Mouse (Mus musculus) embryonic facial prominence, embryonic 14.5 days (tissue): ENCODE measurements around the gene Hist2h2be. TPM values are rescaled to one million over a fixed set of nuclear protein-coding genes. Genes with fewer than 3 reads are reported as not detected.
A peak's percentile ranks its signal among the peaks of the same experiment; 100 is the strongest.
"Not testable (repeated sequence)": the region's sequence is repeated elsewhere in the genome, so short reads cannot be mapped to it uniquely, and the experiment has no call there.

Source experiments
- ATAC-seq: fragments of 200-750 bp; cut with Nextera tagmentation; 2 replicates; pipeline ENCODE4 v1.8.0; 2017; ENCODE audit warnings: low read depth, moderate number of reproducible peaks, moderate TSS enrichment
- DNase-seq: peaks from one replicate; pipeline ENCODE4 v3.0.0-alpha.2; 2015; ENCODE audit warnings: low spot score
- H3K27ac ChIP-seq: fragments of 300-500 bp; sonication (generic); replicated peaks from 2 replicates; pipeline ENCODE4 v1.5.1; 2014; ENCODE audit warnings: low read depth, mild to moderate bottlenecking, low read length, moderate library complexity
- H3K27me3 ChIP-seq: fragments of 300-500 bp; sonication (generic); replicated peaks from 2 replicates; pipeline ENCODE4 v1.6.1; 2014; ENCODE audit warnings: low read length; ENCODE audit not compliant: control insufficient read depth, insufficient read depth
- H3K36me3 ChIP-seq: fragments of 300-500 bp; sonication (generic); 2 replicates; pipeline ENCODE4 v1.6.1; 2014; ENCODE audit warnings: low read length, mixed read lengths; ENCODE audit not compliant: control insufficient read depth, insufficient read depth
- H3K4me1 ChIP-seq: fragments of 300-500 bp; sonication (generic); 2 replicates; pipeline ENCODE4 v1.6.1; 2014; ENCODE audit warnings: antibody characterized with exemption, low read length; ENCODE audit not compliant: control insufficient read depth, insufficient read depth
- H3K4me2 ChIP-seq: fragments of 300-500 bp; sonication (generic); 2 replicates; pipeline ENCODE4 v1.6.1; 2014; ENCODE audit warnings: low read depth, mild to moderate bottlenecking, low read length, moderate library complexity, mixed read lengths
- H3K4me3 ChIP-seq: fragments of 300-500 bp; sonication (generic); 2 replicates; pipeline ENCODE4 v1.5.1; 2014; ENCODE audit warnings: low read depth, mild to moderate bottlenecking, low read length
- H3K9ac ChIP-seq: fragments of 300-500 bp; sonication (generic); 2 replicates; pipeline ENCODE4 v1.6.1; 2014; ENCODE audit warnings: low read depth, mild to moderate bottlenecking, low read length, moderate library complexity, mixed read lengths
- H3K9me3 ChIP-seq: fragments of 300-500 bp; sonication (generic); 2 replicates; pipeline ENCODE4 v1.6.1; 2016; ENCODE audit warnings: low read length; ENCODE audit not compliant: control insufficient read depth
- WGBS: fragments of 180-500 bp; shearing (Covaris S2); extraction: QIAGEN DNeasy Blood & Tissue Kit; methylation state at CpG from one replicate; pipeline ENCODE4 v1.1.7; 2014; 5-methylcytosine and 5-hydroxymethylcytosine counted together
- polyA plus RNA-seq: library from polyadenylated mRNA; unstranded; fragments of >200 nt; fragmentation: Nextera tagmentation; extraction: Ambion mirVana; gene quantifications from 2 replicates; pipeline ENCODE4 v1.2.1, GENCODE M21; 2014

Hist2h2be gene
- polyA plus RNA-seq, 1 experiment from 2014 or later: 8.8 TPM

- Histone ChIP-seq H3K9ac (peak within 1 kb of the TSS; percentile 62), H3K27ac (peak within 1 kb of the TSS; percentile 95), H3K4me3 (peak within 1 kb of the TSS; percentile 31), H3K4me2 (peak within 1 kb of the TSS; percentile 52), H3K4me1 (peaks cover 29% of the 10 kb centered on the region)
- 20% methylated on average over 6 of the region's 85 CpGs for WGBS
- H3K36me3 ChIP-seq, H3K9me3 ChIP-seq, H3K27me3 ChIP-seq: not testable (repeated sequence)
- DNase-seq (peak; percentile 80), ATAC-seq (peak; percentile 82)
Measured at GRCm38 (mm10) chr3:96239949-96240798, 19.3 kb downstream of the Hist2h2be start, which contains the start of gene Hist2h2aa2. TSS of gene Hist2h2aa2 (minus strand) at chr3:96240276.

GRCm38 (mm10) chr3:96240799-96241197 is 19.9 kb downstream of the Hist2h2be start:
- 78% methylated on average over 9 of the region's 9 CpGs for WGBS
- no peaks in the 10 kb centered on the region for H3K36me3 ChIP-seq

GRCm38 (mm10) chr3:96243921-96244572 is 23.1 kb downstream of the Hist2h2be start:
- H3K27me3 ChIP-seq: no peaks in the 10 kb centered on the region
- H3K9me3 ChIP-seq: no peaks in the 10 kb centered on the region
- 78% methylated on average over 7 of the region's 7 CpGs for WGBS
- peak overlapping the region; percentile 82 for H3K9ac ChIP-seq
- ATAC-seq (no peak), DNase-seq (no peak)
- H3K4me2 ChIP-seq: peak overlapping the region; percentile 74
- H3K4me1 ChIP-seq: peaks cover 21% of the 10 kb centered on the region
- peak overlapping the region; percentile 98 for H3K27ac ChIP-seq
- no peaks in the 10 kb centered on the region for H3K36me3 ChIP-seq
- peak overlapping the region; percentile 54; the same call in 1 of the 2 replicates for H3K4me3 ChIP-seq

More at GRCm38 (mm10) chr3:96240799-96241197, 19.9 kb downstream of the Hist2h2be start:
- ATAC-seq (no peak), DNase-seq (no peak)
- H3K4me3 ChIP-seq: peak overlapping the region; percentile 29
- peak overlapping the region; percentile 52 for H3K4me2 ChIP-seq
- H3K9ac ChIP-seq: peak overlapping the region; percentile 62
- H3K27me3 ChIP-seq: no peaks in the 10 kb centered on the region
- peak overlapping the region; percentile 95 for H3K27ac ChIP-seq
- peaks cover 29% of the 10 kb centered on the region for H3K4me1 ChIP-seq
- no peaks in the 10 kb centered on the region for H3K9me3 ChIP-seq

DNA sequence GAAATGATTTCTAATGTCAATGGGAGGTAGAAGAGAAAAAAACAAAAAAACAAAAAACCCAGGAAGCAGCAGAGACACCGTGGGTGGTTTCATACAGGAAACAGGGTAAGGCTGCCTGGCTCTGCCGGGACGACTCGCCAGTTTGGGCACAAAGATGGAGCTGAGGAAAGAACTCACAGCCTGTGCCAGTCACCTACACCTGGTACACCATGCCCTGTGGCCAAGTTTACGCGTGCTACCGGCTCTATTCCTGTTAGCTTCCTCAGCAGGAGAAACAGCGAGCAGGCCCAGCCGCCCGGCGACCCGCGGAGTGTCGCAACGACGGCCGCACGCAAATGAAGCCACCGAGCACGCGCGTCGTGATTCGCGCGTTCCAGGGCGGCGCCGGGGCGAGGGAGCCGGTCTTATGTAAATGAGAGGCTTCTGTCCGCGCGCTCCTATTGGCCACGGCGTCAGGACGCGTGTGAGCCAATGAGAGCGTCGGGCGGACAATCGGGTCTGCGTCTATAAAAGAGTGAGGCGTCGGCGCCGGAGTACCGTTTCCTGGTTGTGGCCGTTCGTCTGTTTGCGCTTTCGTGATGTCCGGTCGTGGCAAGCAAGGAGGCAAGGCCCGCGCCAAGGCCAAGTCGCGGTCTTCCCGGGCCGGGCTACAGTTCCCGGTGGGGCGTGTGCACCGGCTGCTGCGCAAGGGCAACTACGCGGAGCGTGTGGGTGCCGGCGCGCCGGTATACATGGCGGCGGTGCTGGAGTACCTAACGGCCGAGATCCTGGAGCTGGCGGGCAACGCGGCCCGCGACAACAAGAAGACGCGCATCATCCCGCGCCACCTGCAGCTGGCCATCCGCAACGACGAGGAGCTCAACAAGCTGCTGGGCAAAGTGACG is 24.3 kb downstream of the Hist2h2be start, which contains the start of gene Hist2h2aa1:
Hist2h2aa1 (plus strand) TSS at position 495 of the 884 bp plus-strand sequence.
- Histone ChIP-seq H3K4me1 (peaks cover 21% of the 10 kb centered on the region), H3K4me3 (peak within 1 kb of the TSS; percentile 54), H3K4me2 (peak within 1 kb of the TSS; percentile 74), H3K27ac (peak within 1 kb of the TSS; percentile 98), H3K9ac (peak within 1 kb of the TSS; percentile 82)
- ATAC-seq (peak; percentile 90), DNase-seq (peak; percentile 75)
- H3K36me3 ChIP-seq, H3K9me3 ChIP-seq, H3K27me3 ChIP-seq: not testable (repeated sequence)
- WGBS: under 1% methylated on average over 14 of the region's 88 CpGs

DNA sequence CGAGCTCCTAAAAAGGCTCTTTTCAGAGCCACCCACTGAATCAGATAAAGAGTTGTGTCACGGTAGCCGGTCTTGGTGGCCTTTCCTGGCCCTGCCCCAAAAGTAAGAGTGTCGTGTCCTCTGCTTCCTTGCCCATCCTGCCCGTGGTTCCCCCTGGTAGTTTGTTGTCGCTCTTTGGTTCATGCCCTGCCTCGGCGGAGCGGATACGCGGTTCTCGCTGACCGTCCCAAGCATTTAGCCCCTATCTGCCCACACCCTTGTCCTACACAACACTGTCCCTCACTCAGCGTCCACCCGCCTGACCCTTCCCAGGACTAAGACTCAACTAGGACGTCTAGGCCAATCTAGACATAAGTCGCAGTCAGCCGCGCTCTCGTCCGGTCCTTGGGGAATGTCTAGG is 25.1 kb downstream of the Hist2h2be start:
- peaks cover 19% of the 10 kb centered on the region for H3K4me1 ChIP-seq
- H3K27me3 ChIP-seq, ATAC-seq, H3K9me3 ChIP-seq, H3K4me2 ChIP-seq, H3K36me3 ChIP-seq, DNase-seq: not testable (repeated sequence)
- 1% methylated on average over 9 of the region's 21 CpGs for WGBS
- peak overlapping the region; percentile 53 for H3K9ac ChIP-seq
- H3K27ac ChIP-seq: peak overlapping the region; percentile 74
- H3K4me3 ChIP-seq: peak overlapping the region; percentile 29

GRCm38 (mm10) chr3:96246427-96246856 is 25.5 kb downstream of the Hist2h2be start, which contains the start of gene Hist2h3c1:
TSS of gene Hist2h3c1 (plus strand) at chr3:96246685.
- Histone ChIP-seq H3K4me2 (peak within 1 kb of the TSS; percentile 57), H3K4me1 (peaks cover 18% of the 10 kb centered on the region), H3K9ac (peak within 1 kb of the TSS; percentile 71), H3K4me3 (peak within 1 kb of the TSS; percentile 40), H3K27ac (peak within 1 kb of the TSS; percentile 74)
- peak; percentile 91 for ATAC-seq
- not testable (repeated sequence) for DNase-seq, H3K9me3 ChIP-seq, H3K36me3 ChIP-seq, H3K27me3 ChIP-seq
- WGBS: no CpG with 5 or more reads among the region's 47 CpGs

DNA sequence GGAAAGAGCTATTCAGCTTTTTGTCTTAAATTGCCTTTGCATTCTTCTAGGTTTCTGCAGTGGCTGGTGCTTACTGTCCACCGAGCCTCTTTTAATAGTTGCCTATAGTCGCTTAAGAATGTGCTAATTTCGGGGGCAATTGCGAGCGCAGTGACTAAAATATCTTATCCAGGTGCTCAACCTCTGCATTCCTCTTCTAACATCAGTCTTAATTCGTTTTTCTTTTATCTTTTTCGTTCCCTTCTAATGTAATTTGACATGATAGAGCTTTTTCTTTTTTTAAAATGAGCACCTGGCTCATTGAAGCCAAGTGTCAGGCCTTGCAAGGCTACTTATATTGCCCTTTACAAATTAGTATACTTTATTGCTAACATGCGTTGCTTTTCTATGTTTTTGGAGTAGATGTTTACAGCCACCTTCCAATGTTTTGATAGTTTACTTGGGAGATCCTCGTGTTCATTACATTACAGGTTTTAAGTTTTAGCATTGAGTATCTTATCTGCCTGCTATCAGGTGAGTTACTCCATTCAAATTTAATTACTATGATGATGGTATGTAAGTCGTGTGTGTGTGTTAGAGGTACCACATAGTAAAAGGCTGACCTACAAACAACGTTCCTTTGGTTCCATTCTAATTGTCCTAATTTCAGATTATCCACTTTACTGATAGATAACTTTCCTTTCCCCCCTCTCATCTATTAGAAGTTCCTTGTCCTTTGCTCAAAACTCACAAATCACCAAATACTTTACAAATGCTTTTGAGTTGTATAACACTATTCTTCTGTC is 26.6 kb downstream of the Hist2h2be start:
- peaks cover 18% of the 10 kb centered on the region for H3K4me1 ChIP-seq
- peak overlapping the region; percentile 63 for H3K27ac ChIP-seq
- peak overlapping the region; percentile 40 for H3K4me3 ChIP-seq

More for the DNA sequence above, 26.6 kb downstream of the Hist2h2be start:
- no peaks in the 10 kb centered on the region for H3K27me3 ChIP-seq
- DNase-seq (no peak), ATAC-seq (no peak)
- peak overlapping the region; percentile 71 for H3K9ac ChIP-seq
- H3K4me2 ChIP-seq: peak overlapping the region; percentile 57
- H3K9me3 ChIP-seq: no peaks in the 10 kb centered on the region
- 2% methylated on average over 11 of the region's 11 CpGs for WGBS
- no peaks in the 10 kb centered on the region for H3K36me3 ChIP-seq
